Mouse (Mus musculus) adipocyte (in vitro differentiated cells): Measurements from ENCODE around the gene Gm9008.
"Not testable (repeated sequence)": the region's sequence is repeated elsewhere in the genome, so short reads cannot be mapped to it uniquely, and the experiment has no call there.

Experiments
- DNase-seq: peaks from one replicate; pipeline ENCODE4 v3.0.0-alpha.2; 2016; ENCODE audit warnings: low spot score

Gm9008 gene

DNA sequence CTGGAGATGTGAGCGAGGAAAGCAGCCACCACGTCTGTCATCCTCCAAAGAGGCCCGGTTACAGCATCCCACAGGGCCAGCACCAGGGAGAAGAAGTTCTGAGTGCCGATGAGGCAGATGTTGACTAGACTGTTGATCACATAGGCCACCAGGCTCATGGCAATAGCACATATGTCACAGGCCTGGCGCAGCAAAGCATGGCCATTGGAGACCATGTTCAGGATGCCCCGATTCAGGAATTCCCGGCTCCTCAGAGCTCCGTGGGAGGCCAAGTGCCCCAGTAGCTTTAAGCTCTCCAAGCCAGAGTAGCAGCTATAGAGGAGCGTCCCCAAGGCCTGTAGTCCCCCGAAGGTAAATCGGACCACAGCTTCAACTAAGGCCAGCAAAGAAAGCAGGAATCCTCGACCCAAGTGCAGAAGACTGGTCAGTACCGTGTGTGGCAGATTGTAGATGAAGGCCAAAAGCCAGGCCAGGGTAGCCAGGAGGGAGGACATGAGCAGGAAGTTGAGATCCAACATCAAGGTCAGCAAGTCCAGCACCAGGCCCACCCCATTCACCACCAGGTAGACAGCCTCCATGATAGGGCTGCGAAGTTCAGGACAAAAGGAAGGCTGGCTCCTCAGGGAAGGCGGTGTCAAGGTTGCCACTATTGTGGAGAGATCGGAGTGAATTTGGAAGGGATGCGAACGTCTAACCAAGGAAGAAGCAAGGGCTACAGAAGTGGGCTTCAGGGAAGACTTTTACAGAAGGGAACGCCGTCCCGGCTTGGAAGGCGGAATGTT is at the start of gene Gm9008:
TSS of gene Gm9008 (minus strand) at position 731 of the 782 bp plus-strand sequence.
- not testable (repeated sequence) for DNase-seq

- DNase-seq: no peak
Observed at GRCm38 (mm10) chr6:76521975-76522641, 24.5 kb upstream of the Gm9008 start.

DNA sequence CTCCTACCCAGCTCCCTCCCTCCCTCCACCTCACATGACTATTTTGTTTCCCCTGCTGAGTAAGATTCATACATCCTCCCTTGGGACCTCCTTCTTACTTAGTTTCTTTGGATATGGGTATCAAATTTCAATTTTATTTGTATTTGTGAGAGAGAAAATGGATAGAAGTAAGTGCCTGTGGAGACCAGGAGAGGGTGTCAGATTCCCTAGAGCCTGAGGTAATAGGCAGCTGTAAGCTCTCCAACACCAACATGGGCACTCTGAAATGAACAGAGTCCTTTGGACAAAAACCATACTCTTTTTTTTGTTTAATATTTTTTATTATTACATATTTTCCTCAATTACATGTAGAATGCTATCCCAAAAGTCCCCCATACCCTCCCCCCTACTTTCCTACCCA is 12.6 kb upstream of the Gm9008 start:
- DNase-seq: no peak

GRCm38 (mm10) chr6:76496335-76496734 is 1.2 kb downstream of the Gm9008 start:
- not testable (repeated sequence) for DNase-seq

DNA sequence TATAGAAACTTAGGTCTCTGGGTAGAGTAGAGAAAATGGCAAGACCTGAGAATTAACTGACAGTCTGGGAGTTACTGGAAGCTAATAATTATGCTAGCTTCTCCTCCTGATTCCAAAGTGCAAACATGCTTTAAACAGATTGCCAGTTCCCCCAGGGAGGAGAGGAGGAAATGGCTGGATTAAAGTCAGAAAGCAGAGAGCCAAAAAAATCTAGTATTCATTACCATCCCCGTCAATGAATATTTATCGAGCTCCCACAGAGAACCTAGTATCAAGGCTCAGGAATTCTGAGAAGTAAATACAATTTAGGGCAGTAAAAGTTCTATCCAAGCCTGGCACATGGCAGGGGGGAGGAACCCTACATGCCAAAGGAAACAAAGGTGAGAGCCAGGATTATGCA is 29.4 kb downstream of the Gm9008 start:
- DNase-seq: no peak
